Mouse (Mus musculus) thymus, adult 2 months (tissue): ENCODE data around the gene Ak7. TPM values are rescaled to one million over a fixed set of nuclear protein-coding genes. Genes with fewer than 3 reads are reported as not detected.

Experiments
- DNase-seq: peaks from one replicate; pipeline ENCODE4 v3.0.0; 2021
- H3K27ac ChIP-seq: fragments of 200-500 bp; 2 replicates; pipeline ENCODE4 v1.5.1; 2012; ENCODE audit warnings: low read length, control low read depth; ENCODE audit not compliant: control insufficient read depth, insufficient read depth
- H3K27me3 ChIP-seq: fragments of 200-500 bp; 2 replicates; pipeline ENCODE4 v1.6.1; 2012; ENCODE audit warnings: mild to moderate bottlenecking, low read length, moderate library complexity, mixed read lengths; ENCODE audit not compliant: control insufficient read depth, insufficient read depth
- H3K36me3 ChIP-seq: fragments of 200-500 bp; 2 replicates; pipeline ENCODE4 v1.6.1; 2012; ENCODE audit warnings: mild to moderate bottlenecking, low read length, moderate library complexity; ENCODE audit not compliant: control insufficient read depth, insufficient read depth
- H3K4me1 ChIP-seq: fragments of 200-500 bp; replicated peaks from 2 replicates; pipeline ENCODE4 v1.6.1; 2012; ENCODE audit warnings: low read length; ENCODE audit not compliant: control insufficient read depth, insufficient read depth
- H3K4me3 ChIP-seq: fragments of 200-500 bp; 2 replicates; pipeline ENCODE4 v1.5.1; 2012; ENCODE audit warnings: mild to moderate bottlenecking, low read length, control low read depth, moderate library complexity; ENCODE audit not compliant: control insufficient read depth, insufficient read depth
- CTCF ChIP-seq: fragments of 200-500 bp; IDR thresholded peaks from 2 replicates; pipeline ENCODE4 v1.5.1; 2012; ENCODE audit warnings: mild to moderate bottlenecking, control low read depth, low read length, moderate library complexity, borderline replicate concordance; ENCODE audit not compliant: control insufficient read depth, poor library complexity, insufficient read depth; ENCODE audit errors: extremely low read depth
- POLR2A ChIP-seq: fragments of 200-500 bp; IDR thresholded peaks from 2 replicates; pipeline ENCODE4 v1.6.1; 2012; ENCODE audit warnings: mild to moderate bottlenecking, low read length, control low read depth, moderate library complexity; ENCODE audit not compliant: control insufficient read depth, poor library complexity, insufficient read depth; ENCODE audit errors: extremely low read depth
- WGBS: fragments of 180-500 bp; shearing (Covaris S2); methylation state at CpG from one replicate; pipeline ENCODE4 v1.1.7; 2018; 5-methylcytosine and 5-hydroxymethylcytosine counted together
- polyA plus RNA-seq: library from polyadenylated mRNA; depleted of rRNA; stranded (reverse); fragments of >200 nt; gene quantifications from 2 replicates; pipeline ENCODE4 v1.2.3, GENCODE M21; 2012

Gene Ak7
- polyA plus RNA-seq, 1 experiment: 0.20 TPM

DNA sequence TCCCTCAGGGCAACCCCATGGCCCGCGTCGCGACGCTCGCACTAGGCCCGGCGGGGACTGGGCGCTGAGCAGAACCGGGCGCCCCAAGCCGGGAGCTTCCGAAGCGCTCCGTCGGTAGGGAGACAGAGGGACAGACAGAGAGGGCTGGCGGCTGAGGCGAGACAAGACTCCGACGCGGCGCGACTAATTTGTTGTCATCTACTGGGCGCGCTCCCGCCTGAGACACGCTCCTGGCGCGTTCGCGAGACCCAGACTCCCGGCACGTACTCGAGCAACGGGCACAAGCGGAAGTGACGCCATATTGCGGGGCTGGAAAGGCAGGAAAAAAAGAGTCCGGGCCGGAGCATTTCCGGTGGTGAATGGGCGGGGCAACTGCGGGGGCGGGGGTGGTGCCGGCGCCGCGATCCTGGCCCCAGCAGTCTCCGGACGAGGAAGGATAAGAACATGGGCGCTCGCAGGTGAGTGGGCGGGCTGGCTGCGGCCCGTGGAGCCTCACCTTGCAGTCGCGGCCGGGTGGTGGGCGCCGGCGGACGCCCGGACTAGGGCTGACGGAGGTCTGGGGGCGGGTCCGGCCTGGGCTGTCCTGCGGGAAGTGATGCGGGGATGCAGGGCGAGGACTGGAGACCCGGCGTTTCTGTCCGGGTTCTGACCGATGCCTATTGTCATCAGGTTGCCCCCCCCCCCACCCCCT is 20.6 kb upstream of the Ak7 start, which contains the start of gene Atg2b:
Gene Atg2b (minus strand): TSS at position 211 of the 691 bp plus-strand sequence.
- Histone ChIP-seq H3K36me3 (no peaks in the 10 kb centered on the region), H3K27me3 (no peaks in the 10 kb centered on the region), H3K4me3 (peak within 1 kb of the TSS; percentile 75), H3K27ac (peak within 1 kb of the TSS; percentile 11), H3K4me1 (peaks cover 8% of the 10 kb centered on the region)
- WGBS: under 1% methylated on average over 72 of the region's 73 CpGs
- TF ChIP-seq CTCF (no peak), POLR2A (peak; percentile 63; the same call in 1 of the 2 replicates)
- peak; percentile 93 for DNase-seq

GRCm38 (mm10) chr12:105686791-105687190 is 19.0 kb upstream of the Ak7 start:
- DNase-seq: no peak
- no peak overlapping the region for H3K27ac ChIP-seq
- H3K36me3 ChIP-seq: peaks cover 3% of the 10 kb centered on the region; the same call in 1 of the 2 replicates
- WGBS: 91% methylated on average over 3 of the region's 3 CpGs
- no peaks in the 10 kb centered on the region for H3K27me3 ChIP-seq
- H3K4me3 ChIP-seq: no peak overlapping the region
- no peak for TF ChIP-seq POLR2A
- no peak for TF ChIP-seq CTCF
- H3K4me1 ChIP-seq: peaks cover 8% of the 10 kb centered on the region

- H3K4me3 ChIP-seq: no peak overlapping the region
- H3K27ac ChIP-seq: no peak overlapping the region
- H3K27me3 ChIP-seq: no peaks in the 10 kb centered on the region
- 91% methylated on average over 4 of the region's 4 CpGs for WGBS
- H3K36me3 ChIP-seq: peaks cover 7% of the 10 kb centered on the region; the same call in 1 of the 2 replicates
- peaks cover 8% of the 10 kb centered on the region for H3K4me1 ChIP-seq
- no peak for TF ChIP-seq CTCF
- TF ChIP-seq POLR2A: no peak
- DNase-seq: no peak
Measured at GRCm38 (mm10) chr12:105687416-105687815, 18.4 kb upstream of the Ak7 start.

DNA sequence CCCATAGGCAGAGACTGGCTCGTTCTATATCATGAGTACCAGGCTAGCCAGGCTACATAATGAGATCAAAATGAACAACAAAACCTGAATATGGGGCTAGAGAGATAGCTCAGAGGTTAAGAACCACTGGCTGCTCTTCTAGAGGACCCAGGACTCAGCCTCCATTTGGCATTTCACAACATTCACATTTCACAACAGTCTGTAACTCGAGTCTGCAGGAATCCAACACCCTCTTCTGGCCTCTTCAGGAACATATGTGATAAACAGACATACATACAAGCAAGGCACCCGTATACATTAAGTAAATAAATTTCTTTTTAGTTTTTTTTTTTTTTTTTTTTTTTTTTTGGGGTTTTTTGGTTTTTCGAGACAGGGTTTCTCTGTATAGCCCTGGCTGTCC is 17.2 kb upstream of the Ak7 start:
- no peaks in the 10 kb centered on the region for H3K27me3 ChIP-seq
- peaks cover 6% of the 10 kb centered on the region for H3K4me1 ChIP-seq
- no peak overlapping the region for H3K4me3 ChIP-seq
- H3K36me3 ChIP-seq: peaks cover 7% of the 10 kb centered on the region; the same call in 1 of the 2 replicates
- TF ChIP-seq CTCF: no peak
- TF ChIP-seq POLR2A: no peak
- no peak overlapping the region for H3K27ac ChIP-seq
- DNase-seq: no peak
- WGBS: 88% methylated on average over 4 of the region's 4 CpGs

GRCm38 (mm10) chr12:105689435-105689834 is 16.3 kb upstream of the Ak7 start:
- 66% methylated on average over 13 of the region's 13 CpGs for WGBS
- H3K36me3 ChIP-seq: peaks cover 7% of the 10 kb centered on the region; the same call in 1 of the 2 replicates
- TF ChIP-seq CTCF: no peak
- TF ChIP-seq POLR2A: no peak
- no peak for DNase-seq
- H3K27ac ChIP-seq: no peak overlapping the region
- peaks cover 6% of the 10 kb centered on the region for H3K4me1 ChIP-seq
- no peaks in the 10 kb centered on the region for H3K27me3 ChIP-seq
- H3K4me3 ChIP-seq: no peak overlapping the region

- no peak overlapping the region for H3K4me3 ChIP-seq
- H3K36me3 ChIP-seq: peaks cover 9% of the 10 kb centered on the region
- peaks cover 2% of the 10 kb centered on the region; the same call in 1 of the 2 replicates for H3K4me1 ChIP-seq
- H3K27ac ChIP-seq: no peak overlapping the region
- H3K27me3 ChIP-seq: no peaks in the 10 kb centered on the region
- TF ChIP-seq POLR2A (no peak), CTCF (no peak)
- 99% methylated on average over 2 of the region's 2 CpGs for WGBS
- DNase-seq: no peak
Measured at GRCm38 (mm10) chr12:105694021-105694420, 11.8 kb upstream of the Ak7 start.
